In the genomic region with DNA sequence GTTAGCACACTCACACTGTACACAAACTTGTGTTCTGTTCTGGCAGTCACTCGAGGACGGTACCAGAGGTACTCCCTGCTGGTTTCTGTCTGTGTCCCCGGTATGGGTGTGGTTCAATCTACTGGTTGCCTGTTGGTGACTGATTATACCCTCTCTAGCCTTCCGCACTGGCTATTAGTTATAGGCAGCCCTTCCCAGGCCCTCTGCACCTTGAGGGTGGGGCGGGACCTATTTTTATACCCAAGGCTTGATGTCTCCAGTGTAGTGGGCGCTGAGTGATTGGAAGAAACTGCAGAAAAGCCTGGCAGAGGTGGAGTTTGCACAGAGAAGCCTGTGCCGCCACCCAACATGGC, we compare ENCODE assay signal across 12 mouse cellular contexts. TPM values are rescaled to one million over a fixed set of nuclear protein-coding genes. Genes with fewer than 3 reads are reported as not detected.
DNase-seq lines count a peak whose midpoint lies in the region; ATAC-seq and TF ChIP-seq lines count a peak whose summit lies in the region.
"Had no signal": no experiment of that assay in that cellular context is flagged by ENCODE, and none has a peak within 500 bp of the region (broad histone marks: within the 10 kb centered on the region; RNA-seq: fewer than 3 reads in every experiment).

No protein-coding gene starts in this region.

- no peak overlapping the region for H3K4me3 ChIP-seq in heart, embryonic 12.5 days
- H3K4me3 ChIP-seq in intestine, postnatal 0 days (ENCODE audit: low read depth, low read length), result no peak overlapping the region
- H3K4me3 ChIP-seq: forebrain, embryonic 15.5 days had no signal

- 42% methylated on average over 7 of the region's 7 CpGs for WGBS in heart, embryonic 12.5 days
- 73% methylated on average over 7 of the region's 7 CpGs for WGBS in intestine, postnatal 0 days

- H3K27me3 ChIP-seq in heart, embryonic 12.5 days (replicated peaks), result no peaks in the 10 kb centered on the region
- H3K27me3 ChIP-seq in intestine, postnatal 0 days (replicated peaks; ENCODE audit: control insufficient read depth, insufficient read depth, low read length), result no peaks in the 10 kb centered on the region
- H3K27me3 ChIP-seq: forebrain, embryonic 15.5 days had no signal

- H3K9me3 ChIP-seq in heart, embryonic 12.5 days (replicated peaks), result no peaks in the 10 kb centered on the region
- no peaks in the 10 kb centered on the region for H3K9me3 ChIP-seq in intestine, postnatal 0 days (ENCODE audit: control insufficient read depth)
- H3K9me3 ChIP-seq: forebrain, embryonic 15.5 days had no signal

- H3K4me1 ChIP-seq in heart, embryonic 12.5 days (replicated peaks), result peaks cover 78% of the 10 kb centered on the region
- no peaks in the 10 kb centered on the region; the same call in 1 of the 2 replicates for H3K4me1 ChIP-seq in intestine, postnatal 0 days (replicated peaks; ENCODE audit: control insufficient read depth, insufficient read depth, low read length)

- ATAC-seq in heart, embryonic 12.5 days (ENCODE audit: insufficient number of reproducible peaks, low FRiP score), result peak; percentile 78
- ATAC-seq in intestine, postnatal 0 days, result 0 out of 2 replicates have a peak, but pooled peaks have one; percentile 37
- ATAC-seq: forebrain, embryonic 15.5 days had no signal

- TF ChIP-seq CTCF in intestine, postnatal 0 days (IDR thresholded peaks at IDR 0.05; ENCODE audit: low read depth), result no peak

- no peak for DNase-seq in heart, adult 18-20 months
- peak; percentile 44 for DNase-seq in c-Kit-positive CD71-negative TER-119-negative erythroid progenitor cells, embryonic 14.5 days (ENCODE audit: low read depth)
- DNase-seq in spleen, postnatal 14 days (ENCODE audit: low spot score in 2 of 2), result peak; percentile 46 to 58
- no peak for DNase-seq in right cerebral cortex, postnatal 14 days
- no peak for DNase-seq in kidney, postnatal 14 days
- no peak for DNase-seq in layer of hippocampus, postnatal 10 days (ENCODE audit: low spot score in 2 of 2)
- DNase-seq: adrenal gland, adult 8-10 months; cerebellum, adult 18-20 months; gastrocnemius, postnatal 36 days had no signal

- H3K36me3 ChIP-seq in heart, embryonic 12.5 days, result peaks cover 19% of the 10 kb centered on the region
- peaks cover 9% of the 10 kb centered on the region; the same call in 1 of the 2 replicates for H3K36me3 ChIP-seq in intestine, postnatal 0 days (ENCODE audit: control insufficient read depth, insufficient read depth)

- peak overlapping the region; percentile 29 for H3K27ac ChIP-seq in heart, embryonic 12.5 days (ENCODE audit: poor library complexity, severe bottlenecking)
- H3K27ac ChIP-seq in intestine, postnatal 0 days (ENCODE audit: low read depth, low read length), result no peak overlapping the region
- H3K27ac ChIP-seq: forebrain, embryonic 15.5 days had no signal

- peak overlapping the region; percentile 13; the same call in 1 of the 2 replicates for H3K4me2 ChIP-seq in heart, embryonic 12.5 days
- H3K4me2 ChIP-seq in intestine, postnatal 0 days (replicated peaks; ENCODE audit: low read depth), result no peak overlapping the region
- H3K4me2 ChIP-seq: forebrain, embryonic 15.5 days had no signal

- no peak overlapping the region for H3K9ac ChIP-seq in heart, embryonic 12.5 days
- H3K9ac ChIP-seq in intestine, postnatal 0 days (ENCODE audit: low read depth, low read length), result no peak overlapping the region
- H3K9ac ChIP-seq: forebrain, embryonic 15.5 days had no signal

RNA-seq across cellular contexts. Expression of gene Gramd4, which starts 47.8 kb away (rescaled TPM):
- 14.3 and 14.8 TPM in 2 replicates for polyA plus RNA-seq in heart, embryonic 12.5 days (2016; fragmentation: Nextera tagmentation; extraction: Ambion mirVana)
- total RNA-seq in heart, adult 18-20 months (2021), result 10 to 100 TPM; 32.6 to 32.7 TPM
- 5.6 and 6.4 TPM in 2 replicates for polyA plus RNA-seq in intestine, postnatal 0 days (2015; fragmentation: Nextera tagmentation; extraction: Ambion mirVana)
- 10 to 100 TPM; 35.3 to 40.2 TPM for total RNA-seq in layer of hippocampus, postnatal 10 days (2021)

Comparison
In these comparisons a context has a peak if more than half of its experiments do, and no peak if none do; other contexts are left out.
1. DNase-seq: peak in c-Kit-positive CD71-negative TER-119-negative erythroid progenitor cells, embryonic 14.5 days (single experiment) and spleen, postnatal 14 days (2 of 2); none in heart, adult 18-20 months (0 of 2), right cerebral cortex, postnatal 14 days (single experiment), kidney, postnatal 14 days (single experiment) and layer of hippocampus, postnatal 10 days (0 of 2).